22 mouse cellular contexts compared by ENCODE assay signal in the genomic region with DNA sequence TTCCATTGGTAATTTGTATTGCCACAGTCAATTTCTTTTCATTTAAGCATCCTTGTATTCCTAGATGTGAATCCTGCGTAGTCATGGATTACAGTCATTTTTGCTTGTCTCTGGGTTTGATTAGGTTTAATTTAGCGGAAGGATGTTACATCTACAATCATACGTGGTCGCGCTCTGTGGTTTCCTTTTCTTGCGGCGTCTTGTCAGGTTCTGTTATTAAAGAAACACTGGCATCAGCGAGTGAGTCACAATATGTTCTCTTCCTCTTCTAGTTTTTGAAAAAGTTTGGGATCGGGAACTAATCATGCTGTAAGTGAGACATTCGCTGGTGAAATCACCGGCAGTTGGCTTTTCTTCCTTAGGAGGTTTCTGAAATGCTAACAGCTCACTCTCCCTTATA. TPM values are rescaled to one million over a fixed set of nuclear protein-coding genes. Genes with fewer than 3 reads are reported as not detected.
A peak's percentile ranks its signal among the peaks of the same experiment; 100 is the strongest.
DNase-seq lines count a peak whose midpoint lies in the region; TF ChIP-seq lines count a peak whose summit lies in the region.
"Had no signal": no experiment of that assay in that cellular context is flagged by ENCODE, and none has a peak within 500 bp of the region (broad histone marks: within the 10 kb centered on the region; RNA-seq: fewer than 3 reads in every experiment).

No protein-coding gene starts in this region.

- H3K4me3 ChIP-seq in CH12.LX (replicated peaks in 1 of 3; ENCODE audit: low read depth in 2 of 3, low read length in 2 of 3, poor library complexity in 1 of 3) (no peak overlapping the region), myocyte (no peak overlapping the region)
- no peak overlapping the region; the same call in 1 of the 2 replicates for H3K4me3 ChIP-seq in embryonic fibroblast, embryonic 13.5 days (ENCODE audit: insufficient read depth, low read length)
- H3K4me3 ChIP-seq: forebrain, embryonic 13.5 days; heart, embryonic 10.5 days; hindbrain, embryonic 13.5 days; intestine, embryonic 15.5 days had no signal

- H3K4me2 ChIP-seq in CH12.LX (ENCODE audit: insufficient read depth, low read depth, poor library complexity, severe bottlenecking) (peak overlapping the region; percentile 61), myocyte (ENCODE audit: low read depth) (peak overlapping the region; percentile 12)
- H3K4me2 ChIP-seq: forebrain, embryonic 13.5 days; hindbrain, embryonic 13.5 days; intestine, embryonic 15.5 days had no signal

- H3K36me3 ChIP-seq in CH12.LX (replicated peaks in 1 of 2; ENCODE audit: control insufficient read depth in 1 of 2, insufficient read depth in 1 of 2, low read length in 1 of 2) (no peaks in the 10 kb centered on the region), myocyte (ENCODE audit: control insufficient read depth, insufficient read depth) (no peaks in the 10 kb centered on the region)
- H3K36me3 ChIP-seq: heart, embryonic 10.5 days; hindbrain, embryonic 13.5 days; intestine, embryonic 15.5 days had no signal

- no peak overlapping the region for H3K9ac ChIP-seq in CH12.LX (ENCODE audit: insufficient read depth, low read depth)
- H3K9ac ChIP-seq: forebrain, embryonic 13.5 days; forebrain, postnatal 0 days; hindbrain, embryonic 13.5 days; intestine, embryonic 15.5 days had no signal

- no peaks in the 10 kb centered on the region for H3K79me2 ChIP-seq in CH12.LX (replicated peaks; ENCODE audit: control insufficient read depth, extremely low read depth, insufficient read depth, poor library complexity, severe bottlenecking)
- no peaks in the 10 kb centered on the region for H3K79me2 ChIP-seq in myocyte (ENCODE audit: control insufficient read depth, insufficient read depth)

- DNase-seq in CH12.LX (ENCODE audit: extremely low read depth) = no peak
- DNase-seq in MEL-GATA-1-ER (ENCODE audit: extremely low read depth, low read depth) = peak; percentile 10
- DNase-seq in thymus, postnatal 4 days = no peak
- no peak for DNase-seq in adrenal gland, adult 8-10 months
- DNase-seq in heart, postnatal 4 days = no peak
- DNase-seq: adrenal gland, postnatal 10 days; B cell, adult 2 months; cerebellum, adult 11 months; cerebellum, adult 8-10 months; cerebellum, postnatal 14 days; forebrain, postnatal 0 days; gastrocnemius, postnatal 14 days; heart, postnatal 10 days; kidney, adult 18-20 months had no signal

- dilution Hi-C loops in CH12.LX (cut with MboI; ENCODE audit: extremely low pct_ligation_motif_present, extremely low pct_unique_long_range_greater_than_20kb, low sequenced_read_pairs) = no loop called here

- H3K27me3 ChIP-seq in CH12.LX (replicated peaks) (no peaks in the 10 kb centered on the region), myocyte (ENCODE audit: control insufficient read depth, insufficient read depth, insufficient read length) (no peaks in the 10 kb centered on the region)
- H3K27me3 ChIP-seq: forebrain, embryonic 13.5 days; hindbrain, embryonic 13.5 days; intestine, embryonic 15.5 days had no signal

- TF ChIP-seq RAD21 in CH12.LX (IDR thresholded peaks at IDR 0.05; ENCODE audit: low read depth, low read length) = no peak

- in situ Hi-C loops in CH12.LX (cut with MboI; ENCODE audit: low pct_ligation_motif_present, low pct_unique_long_range_greater_than_20kb, low sequenced_read_pairs) = no loop called here

- no peak for TF ChIP-seq EP300 in CH12.LX (IDR thresholded peaks at IDR 0.05; ENCODE audit: low read length)

- no peaks in the 10 kb centered on the region for H3K4me1 ChIP-seq in CH12.LX (ENCODE audit: control insufficient read depth in 1 of 2, insufficient read depth in 2 of 2)
- H3K4me1 ChIP-seq in embryonic fibroblast, embryonic 13.5 days (ENCODE audit: control insufficient read depth, insufficient read depth, low read length) = no peaks in the 10 kb centered on the region
- H3K4me1 ChIP-seq: forebrain, embryonic 13.5 days; heart, embryonic 10.5 days; hindbrain, embryonic 13.5 days; intestine, embryonic 15.5 days had no signal

- no peaks in the 10 kb centered on the region for H3K9me3 ChIP-seq in CH12.LX (replicated peaks; ENCODE audit: low read length)
- H3K9me3 ChIP-seq: forebrain, embryonic 13.5 days; heart, embryonic 10.5 days; hindbrain, embryonic 13.5 days; intestine, embryonic 15.5 days had no signal

- no peak overlapping the region for H3ac ChIP-seq in myocyte (ENCODE audit: control insufficient read depth, insufficient read length)

- TF ChIP-seq POLR2A in CH12.LX (IDR thresholded peaks at IDR 0.05; ENCODE audit: low read depth, low read length) = no peak
- no peak for TF ChIP-seq POLR2A in embryonic fibroblast, embryonic 13.5 days (IDR thresholded peaks at IDR 0.05; ENCODE audit: low read depth, low read length)
- TF ChIP-seq POLR2A in myocyte (IDR thresholded peaks at IDR 0.05; ENCODE audit: insufficient read length, low read depth) = no peak

- no peak overlapping the region for H3K27ac ChIP-seq in CH12.LX (ENCODE audit: insufficient read depth, low read depth)
- H3K27ac ChIP-seq in embryonic fibroblast, embryonic 13.5 days (ENCODE audit: insufficient read depth, low read length) = peak overlapping the region; percentile 4; the same call in 1 of the 2 replicates
- H3K27ac ChIP-seq: forebrain, embryonic 13.5 days; heart, embryonic 10.5 days; hindbrain, embryonic 13.5 days; hindbrain, postnatal 0 days; intestine, embryonic 15.5 days had no signal

- no peak for TF ChIP-seq CTCF in CH12.LX (conservative IDR thresholded peaks at IDR 0.05 in 1 of 2, IDR thresholded peaks at IDR 0.05 in 1 of 2; ENCODE audit: low read depth in 2 of 2, low read length in 2 of 2)
- TF ChIP-seq CTCF in embryonic fibroblast, embryonic 13.5 days (IDR thresholded peaks at IDR 0.05; ENCODE audit: borderline replicate concordance, insufficient read depth, low read length) = no peak

TF ChIP-seq in CH12.LX, 34 proteins besides CTCF, POLR2A, EP300 and RAD21:
- no peak for TF ChIP-seq IRF4 (IDR thresholded peaks at IDR 0.05; ENCODE audit: low read depth, low read length)
- no peak for TF ChIP-seq SMC3 (IDR thresholded peaks at IDR 0.05; ENCODE audit: low read depth, low read length)
- TF ChIP-seq KAT2A (IDR thresholded peaks at IDR 0.05; ENCODE audit: insufficient replicate concordance, low read length) = no peak
- no peak for TF ChIP-seq MAX (IDR thresholded peaks at IDR 0.05; ENCODE audit: low read length)
TF ChIP-seq in CH12.LX: peak in this region for 0.

TF ChIP-seq in myocyte, 11 proteins besides CTCF, POLR2A, EP300 and RAD21:
- TF ChIP-seq TCF3 (IDR thresholded peaks at IDR 0.05; ENCODE audit: insufficient read length, low read depth) (no peak), CEBPB (IDR thresholded peaks at IDR 0.05; ENCODE audit: insufficient read depth, poor library complexity, severe bottlenecking) (no peak), SRF (IDR thresholded peaks at IDR 0.05; ENCODE audit: control insufficient read depth, insufficient read length, low read depth) (no peak), MYOG (IDR thresholded peaks at IDR 0.05; ENCODE audit: control insufficient read depth in 1 of 3, insufficient read depth in 1 of 3, insufficient read length in 2 of 3, low read depth in 2 of 3) (no peak), REST (IDR thresholded peaks at IDR 0.05; ENCODE audit: insufficient read depth, insufficient read length) (no peak), E2F4 (IDR thresholded peaks at IDR 0.05; ENCODE audit: insufficient read depth) (no peak), USF1 (IDR thresholded peaks at IDR 0.05; ENCODE audit: low read depth) (no peak), TCF12 (IDR thresholded peaks at IDR 0.05; ENCODE audit: insufficient read depth, poor library complexity, severe bottlenecking) (no peak), POLR2AphosphoS2 (IDR thresholded peaks at IDR 0.05; ENCODE audit: insufficient read length, low read depth) (no peak), MYOD1 (IDR thresholded peaks at IDR 0.05; ENCODE audit: control insufficient read depth in 1 of 3, insufficient read length in 2 of 3, low read depth in 2 of 3) (no peak), MAX (IDR thresholded peaks at IDR 0.05; ENCODE audit: low read depth) (no peak)

RNA-seq across cellular contexts. Expression of a gene that starts 21.4 kb away (rescaled TPM):
- not detected in 2 replicates for total RNA-seq in CH12.LX (2012; rRNA removed)
- total RNA-seq in CH12.LX (2014; rRNA removed) = not detected in 2 replicates
- not detected in 2 replicates for polyA plus RNA-seq in CH12.LX (2012; ENCODE audit: insufficient read length, low read depth)
- polyA plus RNA-seq in embryonic fibroblast, embryonic 13.5 days (2011; ENCODE audit: insufficient read length, low read depth, missing spikeins) = 42.1 and 46.2 TPM in 2 replicates
- 15.2 TPM for polyA plus RNA-seq in myocyte (2012; fragmentation: generic; extraction: Trizol)
- 1 to 10 TPM; 1.1 to 2.3 (median 1.9) TPM for total RNA-seq in adrenal gland, adult 8-10 months (2022)
- total RNA-seq in heart, postnatal 4 days (2021) = 1 to 10 TPM; 4.4 to 6.2 TPM
- polyA plus RNA-seq: CD4-positive, CD25-positive, alpha-beta regulatory T cell, adult 4 months had no signal
